Mouse (Mus musculus) C2C12 (cell line): ENCODE results near the gene Zfp597. TPM values are rescaled to one million over a fixed set of nuclear protein-coding genes. Genes with fewer than 3 reads are reported as not detected.
A peak's percentile ranks its signal among the peaks of the same experiment; 100 is the strongest.

Source experiments
- H3K27me3 ChIP-seq: one replicate; pipeline ENCODE4 v1.6.1; 2011; ENCODE audit not compliant: control insufficient read depth, insufficient read depth, insufficient read length
- H3K36me3 ChIP-seq: one replicate; pipeline ENCODE4 v1.6.1; 2011; ENCODE audit not compliant: control insufficient read depth, insufficient read depth
- H3K4me3 ChIP-seq: one replicate; pipeline ENCODE4 v1.5.1; 2011; ENCODE audit warnings: mild to moderate bottlenecking, control low read depth; ENCODE audit not compliant: poor library complexity, insufficient read depth, severe bottlenecking
- H3K79me2 ChIP-seq: one replicate; pipeline ENCODE4 v1.6.1; 2011; ENCODE audit not compliant: control insufficient read depth, insufficient read depth
- H3K79me3 ChIP-seq: one replicate; pipeline ENCODE4 v1.6.1; 2011; ENCODE audit warnings: low read depth, control low read depth
- H3ac ChIP-seq: one replicate; pipeline ENCODE3; 2011; ENCODE audit warnings: low read depth; ENCODE audit not compliant: control insufficient read depth, insufficient read length
- CEBPB ChIP-seq: IDR thresholded peaks from one replicate; pipeline ENCODE4 v1.6.1; 2011; ENCODE audit warnings: low read depth, mild to moderate bottlenecking, control low read depth, moderate library complexity
- CTCF ChIP-seq: IDR thresholded peaks from one replicate; pipeline ENCODE4 v1.5.1; 2011; ENCODE audit not compliant: control insufficient read depth, insufficient read depth, insufficient read length
- FOSL1 ChIP-seq: IDR thresholded peaks from one replicate; pipeline ENCODE4 v1.8.0; 2011; ENCODE audit warnings: mild to moderate bottlenecking, low read length; ENCODE audit not compliant: poor library complexity, insufficient read depth, severe bottlenecking
- MAX ChIP-seq: IDR thresholded peaks from one replicate; pipeline ENCODE4 v1.6.1; 2011; ENCODE audit warnings: mild to moderate bottlenecking, control low read depth
- MYOD1 ChIP-seq: IDR thresholded peaks from one replicate; pipeline ENCODE4 v1.6.1; 2011; ENCODE audit warnings: low read depth; ENCODE audit not compliant: control insufficient read depth, insufficient read length
- MYOG ChIP-seq: IDR thresholded peaks from one replicate; pipeline ENCODE4 v1.6.1; 2011; ENCODE audit not compliant: control insufficient read depth, insufficient read length; ENCODE audit errors: extremely low read depth
- USF1 ChIP-seq: IDR thresholded peaks from one replicate; pipeline ENCODE4 v1.6.1; 2011; ENCODE audit warnings: low read depth, mild to moderate bottlenecking, control low read depth, moderate library complexity
- polyA plus RNA-seq: library from polyadenylated mRNA; unstranded; fragments of >200 nt; fragmentation: generic; extraction: Trizol; gene quantifications from one replicate; pipeline ENCODE4 v1.2.1, GENCODE M21; 2012; ENCODE audit warnings: missing spikeins

Gene Zfp597
- polyA plus RNA-seq, 1 experiment, result 1.1 TPM

DNA sequence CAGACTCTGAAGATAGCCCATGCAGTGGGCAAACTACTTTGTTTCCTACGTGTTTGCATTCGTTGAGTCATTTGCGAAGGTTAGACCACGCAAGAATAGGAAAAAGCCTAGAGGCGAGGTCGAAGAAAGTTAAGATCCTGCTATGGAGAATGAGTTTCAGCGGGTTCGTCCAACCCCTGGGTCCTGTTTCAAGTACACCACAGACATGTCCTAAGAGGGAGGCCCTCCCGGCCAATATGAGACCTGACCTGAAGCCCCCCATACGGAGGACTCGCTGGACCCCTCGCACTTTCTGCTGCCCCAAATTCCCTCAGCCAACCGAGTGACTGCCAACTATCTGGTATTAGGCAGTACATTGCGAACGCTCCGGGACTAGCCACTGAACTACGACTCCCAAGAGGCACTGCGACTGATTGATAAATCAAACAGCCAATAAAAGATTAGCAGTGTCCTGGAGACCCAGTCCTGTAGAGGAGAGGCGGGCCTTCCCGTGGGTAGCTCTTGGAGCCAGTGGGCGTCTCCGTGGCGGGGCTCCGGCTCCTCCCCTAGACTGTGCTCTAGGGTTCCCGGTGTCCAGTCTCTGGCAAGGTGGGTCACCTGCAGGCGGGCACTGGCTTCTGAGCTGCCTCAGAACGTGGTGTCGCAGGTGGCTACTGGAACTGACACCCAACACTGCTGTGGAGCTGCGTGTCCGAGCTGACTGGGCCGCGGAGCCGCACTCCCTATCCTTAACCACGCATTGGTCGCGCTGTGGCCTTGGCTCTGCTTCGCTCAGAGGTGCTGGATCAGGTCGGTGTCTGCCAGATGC, 37.4 kb downstream of the Zfp597 start, which contains the start of gene Zfp174:
Zfp174 (plus strand) TSS at position 558 of the 808 bp plus-strand sequence.
- H3K79me2 ChIP-seq, result no peaks in the 10 kb centered on the region
- H3K79me3 ChIP-seq, result no peaks in the 10 kb centered on the region
- H3K27me3 ChIP-seq, result no peaks in the 10 kb centered on the region
- H3K4me3 ChIP-seq, result peak within 1 kb of the TSS; percentile 42
- no peaks in the 10 kb centered on the region for H3K36me3 ChIP-seq
- H3ac ChIP-seq, result peak within 1 kb of the TSS; percentile 76
- TF ChIP-seq USF1 (no peak), CTCF (no peak), MYOD1 (no peak), MAX (no peak)

DNA sequence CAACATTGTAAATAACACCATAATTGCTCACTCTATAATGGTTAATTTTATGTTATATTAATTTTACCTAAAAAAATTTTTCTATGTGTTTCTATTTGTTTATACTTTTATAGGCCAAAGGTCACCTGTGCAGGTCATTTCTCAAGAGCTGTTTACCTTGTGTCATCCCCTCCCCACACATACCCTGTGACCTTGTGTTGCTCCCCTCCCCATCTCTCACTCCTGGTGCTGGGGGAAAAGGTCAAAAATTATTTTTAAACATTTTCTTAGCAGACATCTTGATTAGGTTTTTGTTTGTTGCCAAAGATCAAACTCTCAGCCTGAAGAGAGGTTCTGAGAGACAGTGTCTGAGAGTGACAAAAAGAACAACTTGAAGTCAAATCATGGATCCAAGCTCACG, 40.6 kb downstream of the Zfp597 start:
- Histone ChIP-seq H3ac (no peak overlapping the region), H3K79me2 (no peaks in the 10 kb centered on the region), H3K27me3 (no peaks in the 10 kb centered on the region), H3K4me3 (no peak overlapping the region), H3K36me3 (no peaks in the 10 kb centered on the region), H3K79me3 (no peaks in the 10 kb centered on the region)
- no peak for TF ChIP-seq FOSL1
- TF ChIP-seq CEBPB, result no peak
- no peak for TF ChIP-seq MAX
- no peak for TF ChIP-seq MYOD1
- no peak for TF ChIP-seq CTCF
- TF ChIP-seq MYOG, result no peak
- no peak for TF ChIP-seq USF1

DNA sequence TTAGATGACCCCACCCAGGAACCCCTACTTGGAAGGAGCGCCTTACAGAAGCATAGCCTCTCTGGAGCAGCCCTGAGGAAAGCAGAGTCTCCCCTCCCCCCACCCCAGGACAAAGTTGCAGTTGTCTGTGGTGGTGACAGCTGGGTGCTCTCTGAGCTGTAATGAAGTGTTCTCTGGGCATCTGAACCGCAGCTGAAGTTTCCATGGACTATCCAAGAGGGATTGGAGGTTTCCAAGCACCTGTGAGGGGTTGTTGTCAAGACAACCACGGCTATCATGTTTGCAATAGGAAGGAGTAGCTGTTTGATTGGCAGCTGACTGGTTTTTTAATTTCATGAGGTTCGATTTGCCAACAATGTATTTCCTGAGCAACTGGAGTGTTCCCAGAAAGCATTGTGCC, 41.4 kb downstream of the Zfp597 start:
- Histone ChIP-seq H3K27me3 (no peaks in the 10 kb centered on the region), H3K36me3 (no peaks in the 10 kb centered on the region), H3ac (no peak overlapping the region), H3K79me3 (no peaks in the 10 kb centered on the region), H3K4me3 (no peak overlapping the region), H3K79me2 (no peaks in the 10 kb centered on the region)
- no peak for TF ChIP-seq CEBPB
- no peak for TF ChIP-seq MYOG
- TF ChIP-seq USF1, result no peak
- TF ChIP-seq FOSL1, result no peak
- TF ChIP-seq MYOD1, result no peak
- TF ChIP-seq CTCF, result no peak
- TF ChIP-seq MAX, result no peak

DNA sequence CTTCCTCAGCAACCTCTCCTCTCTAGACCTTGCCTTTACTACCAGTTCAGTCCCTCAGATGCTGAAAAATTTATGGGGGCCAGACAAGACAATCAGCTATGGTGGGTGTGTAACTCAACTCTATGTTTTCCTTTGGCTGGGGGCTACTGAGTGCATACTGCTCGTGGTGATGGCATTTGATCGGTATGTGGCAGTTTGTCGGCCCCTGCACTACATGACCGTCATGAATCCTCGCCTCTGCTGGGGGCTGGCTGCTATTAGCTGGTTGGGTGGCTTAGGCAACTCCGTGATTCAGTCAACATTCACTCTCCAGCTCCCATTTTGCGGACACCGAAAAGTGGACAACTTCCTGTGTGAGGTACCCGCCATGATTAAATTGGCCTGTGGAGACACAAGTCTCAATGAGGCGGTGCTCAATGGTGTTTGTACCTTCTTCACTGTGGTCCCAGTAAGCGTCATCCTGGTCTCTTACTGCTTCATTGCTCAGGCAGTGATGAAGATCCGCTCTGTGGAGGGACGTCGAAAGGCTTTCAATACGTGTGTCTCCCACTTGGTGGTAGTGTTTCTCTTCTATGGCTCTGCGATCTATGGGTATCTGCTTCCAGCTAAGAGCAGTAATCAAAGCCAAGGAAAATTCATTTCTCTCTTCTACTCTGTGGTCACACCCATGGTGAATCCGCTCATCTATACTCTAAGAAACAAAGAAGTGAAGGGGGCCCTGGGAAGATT, 45.0 kb downstream of the Zfp597 start:
- Histone ChIP-seq H3K27me3 (no peaks in the 10 kb centered on the region), H3ac (no peak overlapping the region), H3K36me3 (no peaks in the 10 kb centered on the region), H3K79me2 (no peaks in the 10 kb centered on the region), H3K79me3 (no peaks in the 10 kb centered on the region), H3K4me3 (no peak overlapping the region)
- no peak for TF ChIP-seq CEBPB
- TF ChIP-seq CTCF, result no peak
- TF ChIP-seq FOSL1, result no peak
- no peak for TF ChIP-seq USF1
- no peak for TF ChIP-seq MYOD1
- no peak for TF ChIP-seq MAX
- no peak for TF ChIP-seq MYOG

DNA sequence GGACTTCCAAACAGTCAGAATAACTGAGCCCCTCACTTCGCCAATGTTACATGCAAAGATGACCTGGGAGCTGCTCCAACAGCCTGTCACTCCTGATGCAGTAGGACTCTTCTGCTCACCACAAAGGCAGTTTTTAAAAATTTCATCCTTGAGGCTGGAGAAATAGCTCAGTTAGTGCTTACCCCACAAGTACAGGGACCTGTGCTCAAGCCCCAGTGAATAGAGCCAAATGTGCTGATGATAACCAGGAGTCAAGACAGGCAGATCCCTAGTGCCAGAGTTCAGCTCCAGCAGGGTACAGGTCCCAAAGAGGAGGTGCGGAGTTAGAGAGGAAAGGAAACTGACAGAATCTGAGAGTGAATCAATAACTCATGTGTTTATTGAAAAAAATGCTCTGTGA, 48.9 kb downstream of the Zfp597 start:
- H3K27me3 ChIP-seq, result no peaks in the 10 kb centered on the region
- no peak overlapping the region for H3ac ChIP-seq
- H3K36me3 ChIP-seq, result no peaks in the 10 kb centered on the region
- no peak overlapping the region for H3K4me3 ChIP-seq
- H3K79me2 ChIP-seq, result no peaks in the 10 kb centered on the region
- TF ChIP-seq CTCF (no peak), USF1 (no peak), MYOG (no peak), MYOD1 (no peak), MAX (no peak)
- no peaks in the 10 kb centered on the region for H3K79me3 ChIP-seq
